Mouse (Mus musculus): ENCODE measurements at regions not wholly inside any gene's neighbourhood (a gene's known extent, or its start where the extent isn't known, plus 50 kb on each side); places are given as distances from the start of the nearest gene placed in this dataset.

GRCm38 (mm10) chr1:119223876-119224275 is 170.5 kb upstream of the Gli2 start:
- TF ChIP-seq CTCF (IDR thresholded peaks at IDR 0.05; ENCODE audit: control insufficient read depth, insufficient read depth, insufficient replicate concordance, low read depth, low read length) (no peak), POLR2A (IDR thresholded peaks at IDR 0.05; ENCODE audit: control insufficient read depth, low read depth, low read length) (no peak)
- Histone ChIP-seq H3K4me3 (ENCODE audit: control insufficient read depth, low read depth, low read length) (no peak overlapping the region), H3K27me3 (ENCODE audit: control insufficient read depth, insufficient read depth, low read length) (no peaks in the 10 kb centered on the region), H3K36me3 (ENCODE audit: control insufficient read depth, insufficient read depth, low read length) (no peaks in the 10 kb centered on the region), H3K27ac (ENCODE audit: control insufficient read depth, insufficient read depth, low read depth, low read length) (no peak overlapping the region), H3K4me1 (ENCODE audit: control insufficient read depth, insufficient read depth, low read length) (no peaks in the 10 kb centered on the region)

DNA sequence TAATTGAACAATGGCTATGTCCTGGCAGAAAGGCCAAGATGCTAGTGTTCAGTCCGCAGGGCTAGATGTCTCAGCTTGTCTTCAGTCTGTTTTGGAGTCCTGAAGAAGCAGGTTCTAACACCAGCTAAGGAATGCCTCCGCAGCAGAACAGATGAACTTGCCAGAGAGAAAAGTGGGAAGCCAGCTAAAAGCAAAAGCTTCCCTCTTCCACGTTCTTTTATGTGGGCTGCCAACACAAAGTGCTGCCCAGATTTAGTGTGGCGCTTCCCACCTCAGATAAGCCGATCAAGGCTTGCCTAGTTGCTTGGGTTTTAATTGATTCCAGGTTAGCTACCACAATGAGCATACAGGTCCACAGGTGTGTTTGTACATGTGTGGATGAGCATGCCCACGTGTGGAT is 168.5 kb upstream of the Gli2 start:
- H3K4me3 ChIP-seq (ENCODE audit: control insufficient read depth, low read depth, low read length), result no peak overlapping the region
- H3K27ac ChIP-seq (ENCODE audit: control insufficient read depth, insufficient read depth, low read depth, low read length), result no peak overlapping the region
- no peaks in the 10 kb centered on the region; the same call in 1 of the 2 replicates for H3K4me1 ChIP-seq (ENCODE audit: control insufficient read depth, insufficient read depth, low read length)
- no peak for TF ChIP-seq POLR2A (IDR thresholded peaks at IDR 0.05; ENCODE audit: control insufficient read depth, low read depth, low read length)
- no peak for TF ChIP-seq CTCF (IDR thresholded peaks at IDR 0.05; ENCODE audit: control insufficient read depth, insufficient read depth, insufficient replicate concordance, low read depth, low read length)
- no peaks in the 10 kb centered on the region for H3K27me3 ChIP-seq (ENCODE audit: control insufficient read depth, insufficient read depth, low read length)
- no peaks in the 10 kb centered on the region for H3K36me3 ChIP-seq (ENCODE audit: control insufficient read depth, insufficient read depth, low read length)

DNA sequence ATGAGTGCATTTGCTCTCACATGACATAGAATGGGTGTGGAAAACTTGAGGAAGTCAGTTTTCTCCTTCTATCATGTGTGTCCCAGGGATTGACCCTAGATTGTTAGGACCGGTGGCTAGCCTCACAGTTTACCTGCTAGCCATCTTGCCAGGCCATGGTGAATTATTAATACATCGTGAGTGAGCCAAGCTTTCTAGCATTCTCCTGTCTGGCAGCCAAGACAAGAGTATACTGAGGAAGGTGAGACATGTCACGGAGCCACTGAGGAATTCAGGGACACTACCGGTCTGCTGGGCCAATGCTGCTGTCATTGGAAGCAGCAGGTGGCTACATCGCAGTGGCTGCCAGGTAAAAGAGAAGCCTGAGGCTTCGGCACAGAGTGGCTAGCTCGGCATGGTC is 167.6 kb upstream of the Gli2 start:
- TF ChIP-seq POLR2A (IDR thresholded peaks at IDR 0.05; ENCODE audit: control insufficient read depth, low read depth, low read length) (no peak), CTCF (IDR thresholded peaks at IDR 0.05; ENCODE audit: control insufficient read depth, insufficient read depth, insufficient replicate concordance, low read depth, low read length) (no peak)
- Histone ChIP-seq H3K27me3 (ENCODE audit: control insufficient read depth, insufficient read depth, low read length) (no peaks in the 10 kb centered on the region), H3K27ac (ENCODE audit: control insufficient read depth, insufficient read depth, low read depth, low read length) (no peak overlapping the region), H3K36me3 (ENCODE audit: control insufficient read depth, insufficient read depth, low read length) (no peaks in the 10 kb centered on the region), H3K4me1 (ENCODE audit: control insufficient read depth, insufficient read depth, low read length) (no peaks in the 10 kb centered on the region; the same call in 1 of the 2 replicates), H3K4me3 (ENCODE audit: control insufficient read depth, low read depth, low read length) (no peak overlapping the region)

GRCm38 (mm10) chr1:119219817-119220216 is 166.4 kb upstream of the Gli2 start:
- no peaks in the 10 kb centered on the region for H3K36me3 ChIP-seq (ENCODE audit: control insufficient read depth, insufficient read depth, low read length)
- TF ChIP-seq CTCF (IDR thresholded peaks at IDR 0.05; ENCODE audit: control insufficient read depth, insufficient read depth, insufficient replicate concordance, low read depth, low read length) (no peak), POLR2A (IDR thresholded peaks at IDR 0.05; ENCODE audit: control insufficient read depth, low read depth, low read length) (no peak)
- no peaks in the 10 kb centered on the region for H3K27me3 ChIP-seq (ENCODE audit: control insufficient read depth, insufficient read depth, low read length)
- H3K4me3 ChIP-seq (ENCODE audit: control insufficient read depth, low read depth, low read length), result no peak overlapping the region
- no peaks in the 10 kb centered on the region; the same call in 1 of the 2 replicates for H3K4me1 ChIP-seq (ENCODE audit: control insufficient read depth, insufficient read depth, low read length)
- H3K27ac ChIP-seq (ENCODE audit: control insufficient read depth, insufficient read depth, low read depth, low read length), result no peak overlapping the region

DNA sequence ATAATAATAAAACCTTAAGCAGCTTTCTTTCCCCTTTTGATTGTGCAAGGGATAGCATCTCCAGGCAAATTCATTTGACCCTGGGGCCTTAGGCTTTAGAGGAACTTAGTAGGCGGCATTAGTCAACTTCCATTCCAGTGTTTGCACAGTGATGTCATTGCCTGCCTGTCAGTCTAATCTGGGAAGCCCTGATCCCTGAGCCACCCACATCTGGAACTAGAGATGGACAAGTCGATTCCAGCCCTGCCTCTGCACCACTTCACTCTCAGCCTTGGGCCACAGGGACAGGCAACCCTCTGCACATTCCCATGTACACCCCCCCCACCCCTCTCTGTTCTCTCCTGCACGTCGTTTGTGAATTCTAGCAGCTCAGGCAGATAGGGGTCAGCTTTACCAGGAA is 164.0 kb upstream of the Gli2 start:
- no peak for TF ChIP-seq POLR2A (IDR thresholded peaks at IDR 0.05; ENCODE audit: control insufficient read depth, low read depth, low read length)
- no peak for TF ChIP-seq CTCF (IDR thresholded peaks at IDR 0.05; ENCODE audit: control insufficient read depth, insufficient read depth, insufficient replicate concordance, low read depth, low read length)
- H3K36me3 ChIP-seq (ENCODE audit: control insufficient read depth, insufficient read depth, low read length), result no peaks in the 10 kb centered on the region

GRCm38 (mm10) chr1:119209607-119210007 is 156.2 kb upstream of the Gli2 start:
- Histone ChIP-seq H3K27ac (ENCODE audit: control insufficient read depth, insufficient read depth, low read depth, low read length) (no peak overlapping the region), H3K4me3 (ENCODE audit: control insufficient read depth, low read depth, low read length) (no peak overlapping the region), H3K36me3 (ENCODE audit: control insufficient read depth, insufficient read depth, low read length) (no peaks in the 10 kb centered on the region), H3K27me3 (ENCODE audit: control insufficient read depth, insufficient read depth, low read length) (no peaks in the 10 kb centered on the region), H3K4me1 (ENCODE audit: control insufficient read depth, insufficient read depth, low read length) (no peaks in the 10 kb centered on the region)
- no peak for TF ChIP-seq CTCF (IDR thresholded peaks at IDR 0.05; ENCODE audit: control insufficient read depth, insufficient read depth, insufficient replicate concordance, low read depth, low read length)
- no peak for TF ChIP-seq POLR2A (IDR thresholded peaks at IDR 0.05; ENCODE audit: control insufficient read depth, low read depth, low read length)

More for the DNA sequence above, 164.0 kb upstream of the Gli2 start:
- Histone ChIP-seq H3K27me3 (ENCODE audit: control insufficient read depth, insufficient read depth, low read length) (no peaks in the 10 kb centered on the region), H3K27ac (ENCODE audit: control insufficient read depth, insufficient read depth, low read depth, low read length) (no peak overlapping the region), H3K4me3 (ENCODE audit: control insufficient read depth, low read depth, low read length) (no peak overlapping the region), H3K4me1 (ENCODE audit: control insufficient read depth, insufficient read depth, low read length) (no peaks in the 10 kb centered on the region; the same call in 1 of the 2 replicates)

DNA sequence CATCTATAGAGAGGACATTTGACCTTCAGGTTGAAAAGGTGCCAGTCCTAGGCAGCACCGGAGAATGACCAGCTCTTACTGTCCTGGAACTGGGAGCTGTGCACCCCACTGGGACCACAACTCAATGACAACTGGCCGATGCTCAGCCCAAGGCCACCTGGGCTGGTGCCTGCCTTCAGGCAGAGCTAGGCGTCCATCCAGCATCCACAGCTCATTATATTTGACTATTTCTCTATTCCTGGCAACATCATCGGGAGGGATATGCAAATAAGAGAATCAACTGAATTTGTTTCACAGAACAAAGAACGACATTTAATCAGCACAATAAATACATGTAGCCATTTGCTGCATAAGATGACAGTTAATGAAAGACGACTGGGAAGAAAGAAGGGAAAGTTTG is 149.0 kb upstream of the Gli2 start:
- TF ChIP-seq POLR2A (IDR thresholded peaks at IDR 0.05; ENCODE audit: control insufficient read depth, low read depth, low read length) (no peak), CTCF (IDR thresholded peaks at IDR 0.05; ENCODE audit: control insufficient read depth, insufficient read depth, insufficient replicate concordance, low read depth, low read length) (no peak)
- Histone ChIP-seq H3K27ac (ENCODE audit: control insufficient read depth, insufficient read depth, low read depth, low read length) (no peak overlapping the region), H3K4me3 (ENCODE audit: control insufficient read depth, low read depth, low read length) (no peak overlapping the region), H3K36me3 (ENCODE audit: control insufficient read depth, insufficient read depth, low read length) (no peaks in the 10 kb centered on the region), H3K4me1 (ENCODE audit: control insufficient read depth, insufficient read depth, low read length) (peaks cover 5% of the 10 kb centered on the region; the same call in 1 of the 2 replicates), H3K27me3 (ENCODE audit: control insufficient read depth, insufficient read depth, low read length) (no peaks in the 10 kb centered on the region)

GRCm38 (mm10) chr1:119197415-119197700 is 143.9 kb upstream of the Gli2 start:
- no peak for TF ChIP-seq CTCF (IDR thresholded peaks at IDR 0.05; ENCODE audit: control insufficient read depth, insufficient read depth, insufficient replicate concordance, low read depth, low read length)
- TF ChIP-seq POLR2A (IDR thresholded peaks at IDR 0.05; ENCODE audit: control insufficient read depth, low read depth, low read length), result no peak
- Histone ChIP-seq H3K4me3 (ENCODE audit: control insufficient read depth, low read depth, low read length) (no peak overlapping the region), H3K36me3 (ENCODE audit: control insufficient read depth, insufficient read depth, low read length) (no peaks in the 10 kb centered on the region), H3K27me3 (ENCODE audit: control insufficient read depth, insufficient read depth, low read length) (no peaks in the 10 kb centered on the region), H3K4me1 (ENCODE audit: control insufficient read depth, insufficient read depth, low read length) (peaks cover 5% of the 10 kb centered on the region; the same call in 1 of the 2 replicates), H3K27ac (ENCODE audit: control insufficient read depth, insufficient read depth, low read depth, low read length) (no peak overlapping the region)
